Mouse (Mus musculus): ENCODE data around the gene Bcr.

Bcr gene

GRCm38 (mm10) chr10:75118444-75118843 is 58.1 kb downstream of the Bcr start:
- Histone ChIP-seq H3K27me3 (ENCODE audit: control insufficient read depth, insufficient read depth, low read length, poor library complexity, severe bottlenecking) (no peaks in the 10 kb centered on the region), H3K36me3 (ENCODE audit: control insufficient read depth, insufficient read depth, low read length, poor library complexity, severe bottlenecking) (no peaks in the 10 kb centered on the region)
- no peak for DNase-seq (ENCODE audit: low read depth, low spot score)

GRCm38 (mm10) chr10:75119396-75119795 is 59.0 kb downstream of the Bcr start:
- Histone ChIP-seq H3K27me3 (ENCODE audit: control insufficient read depth, insufficient read depth, low read length, poor library complexity, severe bottlenecking) (no peaks in the 10 kb centered on the region), H3K36me3 (ENCODE audit: control insufficient read depth, insufficient read depth, low read length, poor library complexity, severe bottlenecking) (no peaks in the 10 kb centered on the region)
- DNase-seq (ENCODE audit: low read depth, low spot score) = peak; percentile 74

GRCm38 (mm10) chr10:75120176-75120575 is 59.8 kb downstream of the Bcr start:
- Histone ChIP-seq H3K36me3 (ENCODE audit: control insufficient read depth, insufficient read depth, low read length, poor library complexity, severe bottlenecking) (no peaks in the 10 kb centered on the region), H3K27me3 (ENCODE audit: control insufficient read depth, insufficient read depth, low read length, poor library complexity, severe bottlenecking) (no peaks in the 10 kb centered on the region)
- peak; percentile 20 for DNase-seq (ENCODE audit: low read depth, low spot score)

- Histone ChIP-seq H3K36me3 (ENCODE audit: control insufficient read depth, insufficient read depth, low read length, poor library complexity, severe bottlenecking) (no peaks in the 10 kb centered on the region; the same call in 1 of the 2 replicates), H3K27me3 (ENCODE audit: control insufficient read depth, insufficient read depth, low read length, poor library complexity, severe bottlenecking) (no peaks in the 10 kb centered on the region)
- DNase-seq (ENCODE audit: low read depth, low spot score) = peak; percentile 72
These were observed 60.6 kb downstream of the Bcr start for GRCm38 (mm10) chr10:75121028-75121427.

- no peaks in the 10 kb centered on the region; the same call in 1 of the 2 replicates for H3K36me3 ChIP-seq (ENCODE audit: control insufficient read depth, insufficient read depth, low read length, poor library complexity, severe bottlenecking)
- no peaks in the 10 kb centered on the region for H3K27me3 ChIP-seq (ENCODE audit: control insufficient read depth, insufficient read depth, low read length, poor library complexity, severe bottlenecking)
- DNase-seq (ENCODE audit: low read depth, low spot score) = peak; percentile 72
These were observed 65.2 kb downstream of the Bcr start for GRCm38 (mm10) chr10:75125577-75125976.

GRCm38 (mm10) chr10:75129283-75129710 is 68.9 kb downstream of the Bcr start:
- Histone ChIP-seq H3K27me3 (ENCODE audit: control insufficient read depth, insufficient read depth, low read length, poor library complexity, severe bottlenecking) (no peaks in the 10 kb centered on the region), H3K36me3 (ENCODE audit: control insufficient read depth, insufficient read depth, low read length, poor library complexity, severe bottlenecking) (peaks cover 1% of the 10 kb centered on the region)
- peak; percentile 39 for DNase-seq (ENCODE audit: low read depth, low spot score)

- Histone ChIP-seq H3K27me3 (ENCODE audit: control insufficient read depth, insufficient read depth, low read length, poor library complexity, severe bottlenecking) (no peaks in the 10 kb centered on the region), H3K36me3 (ENCODE audit: control insufficient read depth, insufficient read depth, low read length, poor library complexity, severe bottlenecking) (peaks cover 1% of the 10 kb centered on the region)
- DNase-seq (ENCODE audit: low read depth, low spot score) = no peak
These were observed 70.1 kb downstream of the Bcr start for GRCm38 (mm10) chr10:75130372-75131046.

- DNase-seq (ENCODE audit: low read depth, low spot score) = no peak
- Histone ChIP-seq H3K36me3 (ENCODE audit: control insufficient read depth, insufficient read depth, low read length, poor library complexity, severe bottlenecking) (peaks cover 1% of the 10 kb centered on the region), H3K27me3 (ENCODE audit: control insufficient read depth, insufficient read depth, low read length, poor library complexity, severe bottlenecking) (no peaks in the 10 kb centered on the region)
These were observed 71.2 kb downstream of the Bcr start for GRCm38 (mm10) chr10:75131625-75132024.

GRCm38 (mm10) chr10:75134861-75135517 is 74.6 kb downstream of the Bcr start:
- Histone ChIP-seq H3K36me3 (ENCODE audit: control insufficient read depth, insufficient read depth, low read length, poor library complexity, severe bottlenecking) (peaks cover 1% of the 10 kb centered on the region), H3K27me3 (ENCODE audit: control insufficient read depth, insufficient read depth, low read length, poor library complexity, severe bottlenecking) (no peaks in the 10 kb centered on the region)
- DNase-seq (ENCODE audit: low read depth, low spot score) = no peak

- no peaks in the 10 kb centered on the region for H3K27me3 ChIP-seq (ENCODE audit: control insufficient read depth, insufficient read depth, low read length, poor library complexity, severe bottlenecking)
- DNase-seq (ENCODE audit: low read depth, low spot score) = no peak
- H3K36me3 ChIP-seq (ENCODE audit: control insufficient read depth, insufficient read depth, low read length, poor library complexity, severe bottlenecking) = peaks cover 1% of the 10 kb centered on the region
These were observed 75.2 kb downstream of the Bcr start for GRCm38 (mm10) chr10:75135518-75136162.

- Histone ChIP-seq H3K27me3 (ENCODE audit: control insufficient read depth, insufficient read depth, low read length, poor library complexity, severe bottlenecking) (no peaks in the 10 kb centered on the region), H3K36me3 (ENCODE audit: control insufficient read depth, insufficient read depth, low read length, poor library complexity, severe bottlenecking) (no peaks in the 10 kb centered on the region; the same call in none of the 2 replicates)
- peak; percentile 70 for DNase-seq (ENCODE audit: low read depth, low spot score)
These were observed 76.8 kb downstream of the Bcr start for GRCm38 (mm10) chr10:75137148-75137547.

- Histone ChIP-seq H3K27me3 (ENCODE audit: control insufficient read depth, insufficient read depth, low read length, poor library complexity, severe bottlenecking) (no peaks in the 10 kb centered on the region), H3K36me3 (ENCODE audit: control insufficient read depth, insufficient read depth, low read length, poor library complexity, severe bottlenecking) (no peaks in the 10 kb centered on the region)
- DNase-seq (ENCODE audit: low read depth, low spot score) = no peak
These were observed 84.8 kb downstream of the Bcr start for GRCm38 (mm10) chr10:75145221-75145620.

GRCm38 (mm10) chr10:75146001-75146400 is 85.6 kb downstream of the Bcr start:
- Histone ChIP-seq H3K36me3 (ENCODE audit: control insufficient read depth, insufficient read depth, low read length, poor library complexity, severe bottlenecking) (no peaks in the 10 kb centered on the region), H3K27me3 (ENCODE audit: control insufficient read depth, insufficient read depth, low read length, poor library complexity, severe bottlenecking) (no peaks in the 10 kb centered on the region)
- peak; percentile 87 for DNase-seq (ENCODE audit: low read depth, low spot score)

GRCm38 (mm10) chr10:75146619-75147018 is 86.2 kb downstream of the Bcr start:
- DNase-seq (ENCODE audit: low read depth, low spot score) = peak; percentile 38
- H3K36me3 ChIP-seq (ENCODE audit: control insufficient read depth, insufficient read depth, low read length, poor library complexity, severe bottlenecking) = no peaks in the 10 kb centered on the region

GRCm38 (mm10) chr10:75148295-75148694 is 87.9 kb downstream of the Bcr start:
- DNase-seq (ENCODE audit: low read depth, low spot score) = no peak
- H3K36me3 ChIP-seq (ENCODE audit: control insufficient read depth, insufficient read depth, low read length, poor library complexity, severe bottlenecking) = no peaks in the 10 kb centered on the region
- no peaks in the 10 kb centered on the region for H3K27me3 ChIP-seq (ENCODE audit: control insufficient read depth, insufficient read depth, low read length, poor library complexity, severe bottlenecking)

More at GRCm38 (mm10) chr10:75146619-75147018, 86.2 kb downstream of the Bcr start:
- H3K27me3 ChIP-seq (ENCODE audit: control insufficient read depth, insufficient read depth, low read length, poor library complexity, severe bottlenecking) = no peaks in the 10 kb centered on the region
